Mouse (Mus musculus) embryonic facial prominence, embryonic 14.5 days (tissue): Measurements from ENCODE around the gene Dolpp1. TPM values are rescaled to one million over a fixed set of nuclear protein-coding genes. Genes with fewer than 3 reads are reported as not detected.

Source experiments
- ATAC-seq: fragments of 200-750 bp; cut with Nextera tagmentation; 2 replicates; pipeline ENCODE4 v1.8.0; 2017; ENCODE audit warnings: low read depth, moderate number of reproducible peaks, moderate TSS enrichment
- DNase-seq: peaks from one replicate; pipeline ENCODE4 v3.0.0-alpha.2; 2015; ENCODE audit warnings: low spot score
- H3K27ac ChIP-seq: fragments of 300-500 bp; sonication (generic); replicated peaks from 2 replicates; pipeline ENCODE4 v1.5.1; 2014; ENCODE audit warnings: low read depth, mild to moderate bottlenecking, low read length, moderate library complexity
- H3K27me3 ChIP-seq: fragments of 300-500 bp; sonication (generic); replicated peaks from 2 replicates; pipeline ENCODE4 v1.6.1; 2014; ENCODE audit warnings: low read length; ENCODE audit not compliant: control insufficient read depth, insufficient read depth
- H3K36me3 ChIP-seq: fragments of 300-500 bp; sonication (generic); 2 replicates; pipeline ENCODE4 v1.6.1; 2014; ENCODE audit warnings: low read length, mixed read lengths; ENCODE audit not compliant: control insufficient read depth, insufficient read depth
- H3K4me1 ChIP-seq: fragments of 300-500 bp; sonication (generic); 2 replicates; pipeline ENCODE4 v1.6.1; 2014; ENCODE audit warnings: antibody characterized with exemption, low read length; ENCODE audit not compliant: control insufficient read depth, insufficient read depth
- H3K4me2 ChIP-seq: fragments of 300-500 bp; sonication (generic); 2 replicates; pipeline ENCODE4 v1.6.1; 2014; ENCODE audit warnings: low read depth, mild to moderate bottlenecking, low read length, moderate library complexity, mixed read lengths
- H3K4me3 ChIP-seq: fragments of 300-500 bp; sonication (generic); 2 replicates; pipeline ENCODE4 v1.5.1; 2014; ENCODE audit warnings: low read depth, mild to moderate bottlenecking, low read length
- H3K9ac ChIP-seq: fragments of 300-500 bp; sonication (generic); 2 replicates; pipeline ENCODE4 v1.6.1; 2014; ENCODE audit warnings: low read depth, mild to moderate bottlenecking, low read length, moderate library complexity, mixed read lengths
- H3K9me3 ChIP-seq: fragments of 300-500 bp; sonication (generic); 2 replicates; pipeline ENCODE4 v1.6.1; 2016; ENCODE audit warnings: low read length; ENCODE audit not compliant: control insufficient read depth
- WGBS: fragments of 180-500 bp; shearing (Covaris S2); extraction: QIAGEN DNeasy Blood & Tissue Kit; methylation state at CpG from one replicate; pipeline ENCODE4 v1.1.7; 2014; 5-methylcytosine and 5-hydroxymethylcytosine counted together
- polyA plus RNA-seq: library from polyadenylated mRNA; unstranded; fragments of >200 nt; fragmentation: Nextera tagmentation; extraction: Ambion mirVana; gene quantifications from 2 replicates; pipeline ENCODE4 v1.2.1, GENCODE M21; 2014

Gene Dolpp1
- polyA plus RNA-seq, 1 experiment from 2014 or later = 29.0 TPM

- Histone ChIP-seq H3K36me3 (peaks cover 38% of the 10 kb centered on the region; the same call in 1 of the 2 replicates), H3K27ac (no peak overlapping the region), H3K4me2 (no peak overlapping the region), H3K27me3 (no peaks in the 10 kb centered on the region), H3K9ac (no peak overlapping the region), H3K4me1 (peaks cover 5% of the 10 kb centered on the region), H3K4me3 (no peak overlapping the region), H3K9me3 (no peaks in the 10 kb centered on the region)
- WGBS = 84% methylated on average over 5 of the region's 5 CpGs
- ATAC-seq (no peak), DNase-seq (no peak)
Observed at GRCm38 (mm10) chr2:30409454-30410176, 17.6 kb downstream of the Dolpp1 start.

GRCm38 (mm10) chr2:30413038-30413973 is 21.3 kb downstream of the Dolpp1 start:
- H3K27ac ChIP-seq = no peak overlapping the region
- ATAC-seq = no peak
- H3K9ac ChIP-seq = no peak overlapping the region; the same call in 1 of the 2 replicates
- no peak overlapping the region for H3K4me2 ChIP-seq
- H3K4me3 ChIP-seq = no peak overlapping the region
- 0 out of 2 replicates have a peak, but pooled peaks cover 11% of the 10 kb centered on the region for H3K36me3 ChIP-seq
- WGBS = 78% methylated on average over 16 of the region's 16 CpGs
- DNase-seq = no peak
- H3K4me1 ChIP-seq = peaks cover 16% of the 10 kb centered on the region
- no peaks in the 10 kb centered on the region for H3K27me3 ChIP-seq
- no peaks in the 10 kb centered on the region for H3K9me3 ChIP-seq

GRCm38 (mm10) chr2:30414101-30414500 is 22.0 kb downstream of the Dolpp1 start:
- WGBS = 79% methylated on average over 4 of the region's 4 CpGs
- H3K9ac ChIP-seq = no peak overlapping the region
- DNase-seq = no peak
- no peaks in the 10 kb centered on the region for H3K27me3 ChIP-seq
- H3K27ac ChIP-seq = no peak overlapping the region
- peak overlapping the region; percentile 92; the same call in 1 of the 2 replicates for H3K4me3 ChIP-seq
- H3K4me2 ChIP-seq = peak overlapping the region; percentile 92; the same call in 1 of the 2 replicates
- no peaks in the 10 kb centered on the region for H3K9me3 ChIP-seq
- 0 out of 2 replicates have a peak, but pooled peaks cover 4% of the 10 kb centered on the region for H3K36me3 ChIP-seq
- ATAC-seq = no peak
- H3K4me1 ChIP-seq = peaks cover 24% of the 10 kb centered on the region

DNA sequence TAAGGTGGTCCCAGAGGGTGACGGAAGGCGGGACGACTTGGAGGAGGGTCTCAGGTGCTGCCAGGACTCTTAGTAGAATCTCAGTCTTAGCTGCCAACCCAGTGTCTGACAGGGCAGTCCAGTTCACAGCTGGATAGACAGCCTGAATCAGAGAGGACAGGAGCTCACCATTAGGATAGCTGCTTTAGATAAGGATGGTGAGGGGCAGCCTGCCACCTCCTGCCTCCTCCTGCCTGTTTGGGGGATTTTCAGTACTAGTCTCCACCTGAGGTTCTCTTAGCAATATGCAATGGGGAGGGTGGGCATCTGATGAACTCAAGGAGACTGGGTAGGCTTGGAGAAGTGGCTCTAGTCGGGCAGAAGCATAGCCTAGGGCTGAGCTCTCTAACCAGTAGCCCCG is 22.6 kb downstream of the Dolpp1 start:
- no peak for ATAC-seq
- Histone ChIP-seq H3K36me3 (0 out of 2 replicates have a peak, but pooled peaks cover 3% of the 10 kb centered on the region), H3K4me1 (peaks cover 25% of the 10 kb centered on the region), H3K9me3 (no peaks in the 10 kb centered on the region), H3K9ac (peak overlapping the region; percentile 96), H3K4me2 (peak overlapping the region; percentile 92), H3K27me3 (no peaks in the 10 kb centered on the region), H3K4me3 (peak overlapping the region; percentile 92), H3K27ac (no peak overlapping the region)
- 50% methylated on average over 5 of the region's 5 CpGs for WGBS
- no peak for DNase-seq

DNA sequence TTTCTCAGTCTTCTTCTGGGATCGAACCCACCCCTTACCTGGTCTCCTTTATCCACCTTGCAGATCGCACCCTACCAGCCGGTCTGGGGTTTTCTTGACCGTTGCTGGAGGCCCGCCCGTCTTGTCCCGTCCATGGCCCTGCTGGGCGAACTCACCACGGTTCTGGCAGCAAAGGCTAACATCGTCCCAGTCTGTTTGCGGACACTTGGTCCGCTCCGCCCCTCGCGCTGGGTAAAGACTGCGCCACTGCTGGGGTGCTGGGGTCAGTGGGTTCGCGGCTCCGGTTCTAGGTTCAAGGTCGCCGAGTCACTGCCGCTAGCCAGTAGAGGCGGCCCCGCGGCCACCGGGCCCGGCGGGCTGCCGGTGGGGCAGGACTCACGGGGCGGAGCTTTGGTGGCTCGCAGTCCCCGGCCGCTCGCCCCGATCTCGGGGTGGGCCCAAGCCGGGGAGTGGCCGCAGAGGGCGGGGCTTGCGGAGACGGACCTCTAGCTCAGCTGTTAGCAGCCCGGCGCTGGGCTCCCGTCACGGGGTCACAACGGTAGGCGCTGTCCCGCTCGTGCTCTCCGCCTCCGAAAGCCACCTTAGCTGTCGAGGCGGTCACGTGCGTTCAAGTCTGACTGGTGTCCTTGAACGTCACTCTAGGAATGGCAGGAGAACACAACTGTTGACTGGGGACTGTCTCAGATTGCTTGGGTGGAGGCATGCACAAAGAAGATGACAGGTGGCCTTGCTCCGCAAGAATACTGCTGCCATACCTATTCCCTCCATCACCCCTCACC is 23.3 kb downstream of the Dolpp1 start, which contains the start of gene Crat:
Crat (minus strand) TSS at position 657 of the 779 bp plus-strand sequence.
- Histone ChIP-seq H3K27me3 (no peaks in the 10 kb centered on the region), H3K27ac (peak within 1 kb of the TSS; percentile 98), H3K4me3 (peak within 1 kb of the TSS; percentile 92), H3K9ac (peak within 1 kb of the TSS; percentile 96), H3K36me3 (no peaks in the 10 kb centered on the region), H3K4me1 (peaks cover 25% of the 10 kb centered on the region), H3K9me3 (no peaks in the 10 kb centered on the region), H3K4me2 (peak within 1 kb of the TSS; percentile 92)
- DNase-seq (peak; percentile 92), ATAC-seq (peak; percentile 88)
- WGBS = 1% methylated on average over 53 of the region's 58 CpGs

GRCm38 (mm10) chr2:30415936-30416648 is 24.0 kb downstream of the Dolpp1 start, which contains the start of gene Ptpa:
Gene Ptpa (plus strand): TSS chr2:30416039.
- Histone ChIP-seq H3K9ac (peak within 1 kb of the TSS; percentile 96), H3K4me2 (peak within 1 kb of the TSS; percentile 92), H3K4me3 (peak within 1 kb of the TSS; percentile 92), H3K36me3 (no peaks in the 10 kb centered on the region), H3K9me3 (no peaks in the 10 kb centered on the region), H3K4me1 (peaks cover 26% of the 10 kb centered on the region), H3K27me3 (no peaks in the 10 kb centered on the region), H3K27ac (peak within 1 kb of the TSS; percentile 98)
- peak; percentile 93 for ATAC-seq
- DNase-seq = peak; percentile 95
- under 1% methylated on average over 45 of the region's 67 CpGs for WGBS

DNA sequence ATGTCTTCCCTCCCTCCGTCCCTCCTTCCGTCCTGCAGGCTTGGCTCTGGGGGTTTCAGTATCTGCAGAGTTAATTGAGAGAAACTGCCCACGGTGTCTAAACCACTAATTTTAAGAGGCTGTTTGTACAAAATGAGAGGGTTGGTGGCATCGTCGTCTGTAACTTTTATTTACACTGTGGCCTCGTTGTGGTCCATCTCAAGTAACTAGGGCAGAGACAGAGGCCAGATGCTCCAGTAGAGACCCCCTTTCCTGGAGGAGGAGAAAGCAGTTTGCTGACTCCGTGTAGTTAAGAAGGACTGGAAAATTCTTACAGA is 24.6 kb downstream of the Dolpp1 start:
- Histone ChIP-seq H3K4me1 (peaks cover 31% of the 10 kb centered on the region), H3K9me3 (no peaks in the 10 kb centered on the region), H3K4me2 (peak overlapping the region; percentile 92), H3K9ac (peak overlapping the region; percentile 96), H3K4me3 (peak overlapping the region; percentile 92), H3K27ac (peak overlapping the region; percentile 98), H3K36me3 (no peaks in the 10 kb centered on the region), H3K27me3 (no peaks in the 10 kb centered on the region)
- DNase-seq = peak; percentile 53
- ATAC-seq = no peak
- 0% methylated on average over 7 of the region's 7 CpGs for WGBS
